Mouse (Mus musculus) intestine, postnatal 0 days (tissue): ENCODE results near the gene Naga. TPM values are rescaled to one million over a fixed set of nuclear protein-coding genes. Genes with fewer than 3 reads are reported as not detected.

Experiments
- ATAC-seq: fragments of 200-750 bp; cut with Nextera tagmentation; 2 replicates; pipeline ENCODE4 v1.8.0; 2017; ENCODE audit warnings: mild to moderate bottlenecking, moderate TSS enrichment, moderate library complexity
- H3K27ac ChIP-seq: fragments of 300-500 bp; sonication (generic); 2 replicates; pipeline ENCODE4 v1.5.1; 2014; ENCODE audit warnings: mild to moderate bottlenecking, low read depth, low read length, moderate library complexity
- H3K27me3 ChIP-seq: fragments of 300-500 bp; sonication (generic); replicated peaks from 2 replicates; pipeline ENCODE4 v1.6.1; 2014; ENCODE audit warnings: low read length, mixed read lengths; ENCODE audit not compliant: control insufficient read depth, insufficient read depth
- H3K36me3 ChIP-seq: fragments of 300-500 bp; sonication (generic); 2 replicates; pipeline ENCODE4 v1.6.1; 2014; ENCODE audit warnings: mild to moderate bottlenecking, moderate library complexity; ENCODE audit not compliant: control insufficient read depth, insufficient read depth
- H3K4me1 ChIP-seq: fragments of 300-500 bp; sonication (generic); replicated peaks from 2 replicates; pipeline ENCODE4 v1.6.1; 2014; ENCODE audit warnings: antibody characterized with exemption, low read length, mixed read lengths; ENCODE audit not compliant: control insufficient read depth, insufficient read depth
- H3K4me2 ChIP-seq: fragments of 300-500 bp; sonication (generic); replicated peaks from 2 replicates; pipeline ENCODE4 v1.6.1; 2014; ENCODE audit warnings: low read depth, mild to moderate bottlenecking, moderate library complexity
- H3K4me3 ChIP-seq: fragments of 300-500 bp; sonication (generic); 2 replicates; pipeline ENCODE4 v1.5.1; 2014; ENCODE audit warnings: low read depth, low read length
- H3K9ac ChIP-seq: fragments of 300-500 bp; sonication (generic); 2 replicates; pipeline ENCODE4 v1.6.1; 2014; ENCODE audit warnings: mild to moderate bottlenecking, low read depth, low read length
- H3K9me3 ChIP-seq: fragments of 300-500 bp; sonication (generic); 2 replicates; pipeline ENCODE4 v1.6.1; 2016; ENCODE audit warnings: mixed run types; ENCODE audit not compliant: control insufficient read depth
- CTCF ChIP-seq: sonication (generic); IDR thresholded peaks from 2 replicates; pipeline ENCODE4 v1.5.1; 2016; ENCODE audit warnings: low read depth, mild to moderate bottlenecking, control low read depth, antibody characterized with exemption, moderate library complexity
- WGBS: fragments of 180-500 bp; shearing (Covaris S2); extraction: QIAGEN DNeasy Blood & Tissue Kit; methylation state at CpG from one replicate; pipeline ENCODE4 v1.1.7; 2014; 5-methylcytosine and 5-hydroxymethylcytosine counted together
- polyA plus RNA-seq: library from polyadenylated mRNA; unstranded; fragments of >200 nt; fragmentation: Nextera tagmentation; extraction: Ambion mirVana; gene quantifications from 2 replicates; pipeline ENCODE4 v1.2.1, GENCODE M21; 2015

Naga gene
- polyA plus RNA-seq, 1 experiment from 2014 or later, result 1,439 TPM

GRCm38 (mm10) chr15:82358431-82359260 lies 19.9 kb upstream of the Naga start:
- no peak overlapping the region for H3K4me2 ChIP-seq
- WGBS, result 56% methylated on average over 22 of the region's 22 CpGs

GRCm38 (mm10) chr15:82354126-82354945 lies 15.6 kb upstream of the Naga start, which contains the start of gene Ndufa6:
Gene Ndufa6 (minus strand): TSS chr15:82354322.
- peak; percentile 95 for ATAC-seq

More at GRCm38 (mm10) chr15:82358431-82359260, 19.9 kb upstream of the Naga start:
- no peaks in the 10 kb centered on the region for H3K36me3 ChIP-seq
- no peaks in the 10 kb centered on the region for H3K27me3 ChIP-seq
- H3K4me1 ChIP-seq, result no peaks in the 10 kb centered on the region
- ATAC-seq, result no peak
- H3K9me3 ChIP-seq, result no peaks in the 10 kb centered on the region
- no peak for TF ChIP-seq CTCF
- H3K4me3 ChIP-seq, result no peak overlapping the region
- no peak overlapping the region for H3K27ac ChIP-seq
- H3K9ac ChIP-seq, result no peak overlapping the region

GRCm38 (mm10) chr15:82353745-82354113 lies 15.0 kb upstream of the Naga start:
- Histone ChIP-seq H3K4me3 (peak overlapping the region; percentile 97), H3K36me3 (peaks cover 24% of the 10 kb centered on the region), H3K9me3 (no peaks in the 10 kb centered on the region), H3K27me3 (no peaks in the 10 kb centered on the region), H3K9ac (peak overlapping the region; percentile 99), H3K4me2 (peak overlapping the region; percentile 72), H3K27ac (peak overlapping the region; percentile 89), H3K4me1 (peaks cover 16% of the 10 kb centered on the region; the same call in 1 of the 2 replicates)
- ATAC-seq, result peak; percentile 19
- TF ChIP-seq CTCF, result no peak
- 0% methylated on average over 23 of the region's 23 CpGs for WGBS

More at GRCm38 (mm10) chr15:82354126-82354945, 15.6 kb upstream of the Naga start, which contains the start of gene Ndufa6:
- H3K9ac ChIP-seq, result peak within 1 kb of the TSS; percentile 99
- no peaks in the 10 kb centered on the region for H3K9me3 ChIP-seq
- TF ChIP-seq CTCF, result peak; percentile 100
- no peaks in the 10 kb centered on the region for H3K27me3 ChIP-seq
- peak within 1 kb of the TSS; percentile 89 for H3K27ac ChIP-seq
- H3K4me3 ChIP-seq, result peak within 1 kb of the TSS; percentile 97
- peaks cover 13% of the 10 kb centered on the region; the same call in 1 of the 2 replicates for H3K4me1 ChIP-seq
- 1% methylated on average over 57 of the region's 57 CpGs for WGBS
- peak within 1 kb of the TSS; percentile 72 for H3K4me2 ChIP-seq
- H3K36me3 ChIP-seq, result peaks cover 18% of the 10 kb centered on the region

GRCm38 (mm10) chr15:82353078-82353744 lies 14.5 kb upstream of the Naga start:
- Histone ChIP-seq H3K4me1 (peaks cover 17% of the 10 kb centered on the region; the same call in 1 of the 2 replicates), H3K4me3 (peak overlapping the region; percentile 97), H3K4me2 (peak overlapping the region; percentile 72), H3K9me3 (no peaks in the 10 kb centered on the region), H3K9ac (peak overlapping the region; percentile 99), H3K36me3 (peaks cover 29% of the 10 kb centered on the region), H3K27me3 (no peaks in the 10 kb centered on the region), H3K27ac (peak overlapping the region; percentile 89)
- ATAC-seq, result no peak
- WGBS, result 14% methylated on average over 14 of the region's 14 CpGs
- no peak for TF ChIP-seq CTCF

GRCm38 (mm10) chr15:82351480-82351879 lies 12.8 kb upstream of the Naga start:
- Histone ChIP-seq H3K27me3 (no peaks in the 10 kb centered on the region), H3K9me3 (no peaks in the 10 kb centered on the region), H3K4me2 (peak overlapping the region; percentile 72), H3K4me3 (no peak overlapping the region), H3K9ac (no peak overlapping the region), H3K27ac (peak overlapping the region; percentile 72), H3K36me3 (peaks cover 35% of the 10 kb centered on the region), H3K4me1 (peaks cover 24% of the 10 kb centered on the region; the same call in 1 of the 2 replicates)
- no peak for TF ChIP-seq CTCF
- peak; percentile 28 for ATAC-seq
- WGBS, result 21% methylated on average over 3 of the region's 3 CpGs
